Mouse (Mus musculus) right cerebral cortex, postnatal 4 days (tissue): ENCODE data around the gene Banp.

Experiments
- DNase-seq: peaks from one replicate; pipeline ENCODE4 v3.0.0-alpha.2; 2022

Gene Banp

DNA sequence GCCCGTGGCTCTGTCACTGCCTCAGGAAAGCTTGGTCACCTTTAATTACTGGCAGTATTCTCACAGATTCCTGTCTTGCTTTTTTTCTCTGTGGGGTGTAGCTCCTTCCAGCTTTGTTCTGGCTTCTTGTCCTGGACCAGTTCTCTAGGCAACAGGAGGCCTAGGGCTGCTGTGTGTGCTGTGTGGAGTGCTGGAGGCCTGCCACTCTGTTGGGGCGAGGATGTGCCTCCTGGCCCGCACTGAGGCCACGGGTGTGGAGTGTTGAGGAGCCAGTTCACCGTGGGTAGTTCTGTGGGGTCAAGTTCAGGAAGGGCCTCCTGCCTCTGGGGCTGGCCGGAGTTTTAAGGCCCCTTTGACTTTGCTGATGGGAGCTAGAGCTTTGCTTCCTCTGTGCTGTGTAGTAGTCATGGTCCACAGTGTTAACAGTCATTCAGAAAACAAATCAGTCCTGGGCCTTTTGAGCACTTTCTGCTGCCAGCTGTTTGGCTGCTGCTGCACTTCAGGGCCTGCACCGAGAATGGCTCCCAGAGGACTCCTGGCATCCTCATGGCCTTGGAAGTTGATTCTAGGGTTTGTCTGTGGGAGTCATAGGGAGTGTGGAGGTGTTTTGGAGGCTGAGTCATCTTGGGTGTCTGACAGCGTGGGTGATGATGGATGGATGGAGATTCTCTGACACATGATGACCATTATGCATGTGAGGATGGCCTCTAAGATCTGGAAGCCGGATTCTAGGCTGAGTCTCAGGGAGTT is 41.1 kb downstream of the Banp start:
- DNase-seq, result no peak

- DNase-seq, result no peak
Observed at GRCm38 (mm10) chr8:121991611-121992010, 42.1 kb downstream of the Banp start.

DNA sequence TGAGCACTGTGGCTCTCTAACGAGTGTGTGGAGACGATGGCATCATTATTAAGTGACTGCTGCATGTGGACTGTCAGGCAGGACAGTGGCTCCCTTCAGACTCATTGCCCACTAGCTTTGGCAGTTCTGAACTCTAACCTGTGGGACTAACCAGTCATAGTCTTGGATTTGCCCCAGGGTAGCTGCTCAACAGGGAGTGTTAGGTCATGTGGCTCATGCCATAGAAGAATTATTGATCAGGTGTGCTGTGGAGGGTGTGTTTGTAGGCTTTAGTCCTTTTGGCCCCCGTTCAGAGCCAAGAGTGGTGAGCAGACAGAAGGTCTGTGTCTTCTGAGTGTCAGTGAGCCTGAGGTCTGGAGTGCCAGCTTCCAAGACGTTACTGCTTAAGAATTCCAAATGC is 43.4 kb downstream of the Banp start:
- no peak for DNase-seq

DNA sequence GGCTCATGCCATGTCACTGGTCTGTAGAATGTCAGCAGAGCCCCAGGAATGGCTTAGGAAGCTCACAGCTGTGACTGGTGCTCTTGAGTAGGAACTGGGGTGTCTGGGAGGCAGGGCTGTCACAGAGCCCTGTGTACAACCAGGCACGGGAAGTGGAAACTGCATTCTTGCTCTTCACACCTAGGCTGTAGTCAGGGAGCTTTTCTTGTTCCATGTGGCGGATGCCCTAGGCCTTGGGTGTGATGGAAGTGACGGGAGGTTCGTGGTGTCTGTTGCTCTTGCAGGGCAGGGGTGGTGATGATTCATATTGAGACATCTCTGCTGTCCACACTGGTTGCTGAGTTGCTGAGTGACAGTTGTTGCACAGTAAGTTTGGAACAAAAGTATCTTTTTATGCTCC is 45.6 kb downstream of the Banp start:
- DNase-seq, result no peak

DNA sequence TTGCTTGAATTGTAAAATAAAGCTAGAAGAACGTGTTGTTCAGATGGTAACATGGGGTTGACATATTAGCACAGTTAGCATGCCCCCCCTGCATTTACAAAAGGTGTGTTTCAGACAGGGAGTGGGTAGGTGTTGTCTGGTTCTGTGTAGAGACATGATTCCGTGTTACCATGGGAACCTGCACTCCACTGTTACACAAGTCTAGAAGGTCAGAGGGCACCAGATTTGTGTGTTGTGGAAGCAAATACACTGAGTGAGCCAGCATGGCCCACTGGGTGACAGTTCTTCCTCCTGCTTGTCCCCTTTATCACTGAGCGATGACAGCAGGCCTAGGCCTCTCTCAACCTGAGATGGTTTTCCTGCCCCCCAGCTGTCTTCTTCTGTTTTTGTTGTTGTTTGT is 46.3 kb downstream of the Banp start:
- DNase-seq, result no peak

GRCm38 (mm10) chr8:121998631-121999030 is 49.1 kb downstream of the Banp start:
- no peak for DNase-seq

- no peak for DNase-seq
Observed at GRCm38 (mm10) chr8:121999211-121999610, 49.7 kb downstream of the Banp start.

GRCm38 (mm10) chr8:122001339-122002115 is 52.0 kb downstream of the Banp start:
- no peak for DNase-seq

- DNase-seq, result no peak
Observed at GRCm38 (mm10) chr8:122003646-122004045, 54.1 kb downstream of the Banp start.

GRCm38 (mm10) chr8:122004131-122004530 is 54.6 kb downstream of the Banp start:
- no peak for DNase-seq

DNA sequence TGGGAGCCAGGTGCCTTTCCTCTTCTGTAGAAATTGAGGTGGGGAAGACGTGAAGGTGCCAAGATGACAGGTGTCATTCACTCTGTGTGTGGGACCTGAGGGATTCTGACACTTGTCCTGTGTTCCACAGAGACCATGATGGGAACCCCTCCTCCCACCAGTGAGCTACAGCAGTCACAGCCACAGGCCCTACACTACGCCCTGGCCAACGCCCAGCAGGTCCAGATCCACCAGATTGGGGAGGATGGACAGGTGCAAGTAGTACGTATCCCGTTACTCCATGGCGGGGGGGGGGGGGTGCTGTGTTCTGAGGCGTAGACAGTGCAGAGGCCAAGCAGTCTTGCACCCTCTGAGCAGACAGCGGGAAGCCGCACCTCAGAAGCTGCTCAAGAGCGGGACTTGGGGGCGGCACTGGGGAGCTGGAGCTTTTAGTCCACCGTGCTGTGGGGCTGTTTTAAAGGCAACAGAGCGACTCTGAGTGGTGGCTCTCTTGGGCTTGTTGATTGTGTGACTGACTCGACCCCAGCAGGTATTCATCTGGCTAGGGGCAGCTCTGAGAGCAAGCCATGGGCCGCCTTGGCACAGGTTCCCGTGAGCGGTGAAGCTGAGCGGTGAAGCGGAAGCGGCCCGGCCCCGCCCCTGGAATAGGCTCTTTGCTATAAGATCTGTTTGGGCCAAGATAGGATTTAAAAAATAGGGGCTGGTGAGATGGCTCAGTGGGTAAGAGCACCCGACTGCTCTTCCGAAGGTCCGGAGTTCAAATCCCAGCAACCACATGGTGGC is 56.1 kb downstream of the Banp start:
- no peak for DNase-seq

GRCm38 (mm10) chr8:122006688-122007484 is 57.3 kb downstream of the Banp start:
- DNase-seq, result no peak

GRCm38 (mm10) chr8:122008395-122008794 is 58.8 kb downstream of the Banp start:
- no peak for DNase-seq

GRCm38 (mm10) chr8:122010638-122011037 is 61.1 kb downstream of the Banp start:
- DNase-seq, result no peak

GRCm38 (mm10) chr8:122011066-122011588 is 61.6 kb downstream of the Banp start:
- no peak for DNase-seq

DNA sequence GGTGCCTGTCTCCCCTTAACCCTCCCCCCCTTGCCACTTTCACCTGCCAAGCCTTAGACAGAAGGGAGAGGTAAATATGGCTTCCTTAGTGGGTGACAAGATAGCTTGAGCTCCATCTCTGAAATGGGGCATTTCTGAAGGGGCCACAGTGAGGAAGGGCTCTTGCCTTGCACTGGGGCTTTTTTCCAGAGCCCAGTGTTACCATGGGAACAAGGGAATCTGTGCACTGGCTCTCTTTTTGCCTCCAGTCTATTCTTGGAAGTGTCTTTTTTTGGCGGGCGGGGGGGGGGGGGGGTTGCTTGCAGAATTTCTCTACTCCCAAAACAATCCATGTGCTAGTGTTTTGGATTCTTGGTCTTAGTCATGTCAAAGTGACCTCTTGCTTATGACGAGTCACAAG is 65.1 kb downstream of the Banp start:
- DNase-seq, result no peak

GRCm38 (mm10) chr8:122018046-122018831 is 68.7 kb downstream of the Banp start:
- DNase-seq, result no peak

- DNase-seq, result no peak
Observed at GRCm38 (mm10) chr8:122019162-122019561, 69.6 kb downstream of the Banp start.

DNA sequence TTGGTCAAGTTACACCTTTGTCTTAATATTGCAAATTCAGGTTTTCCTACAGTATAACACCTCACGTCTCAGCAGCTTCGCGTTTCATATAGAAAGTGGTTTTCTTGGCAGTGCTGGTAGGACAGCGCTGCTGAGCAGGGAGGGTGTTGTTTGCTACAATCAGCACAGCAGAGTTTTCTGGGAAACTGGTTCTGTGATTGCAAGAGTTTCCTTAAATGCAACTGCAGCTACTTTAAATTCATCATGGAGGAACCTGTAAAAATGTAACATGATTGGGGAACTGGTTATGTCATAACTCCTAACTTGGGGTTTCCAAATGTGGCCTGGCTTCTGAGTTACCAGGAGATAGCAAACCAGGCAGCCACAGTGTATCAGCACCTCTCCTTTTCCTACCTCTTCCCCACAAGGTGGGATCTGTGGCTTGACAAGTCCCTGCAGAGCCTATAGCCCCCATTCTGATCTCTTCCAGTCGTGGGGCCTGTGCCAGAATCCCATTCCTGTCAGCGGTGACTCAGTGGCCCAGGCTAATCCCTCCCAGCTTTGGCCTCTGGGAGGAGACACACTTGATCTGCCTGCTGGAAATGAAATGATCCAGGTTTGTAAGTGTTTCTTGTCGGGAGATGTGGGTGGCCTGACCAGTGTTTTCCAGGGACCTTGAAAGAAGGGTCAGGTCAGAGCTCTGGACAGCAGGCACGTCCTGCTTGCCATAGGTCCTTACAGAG is 70.7 kb downstream of the Banp start:
- no peak for DNase-seq

GRCm38 (mm10) chr8:122021725-122022124 is 72.2 kb downstream of the Banp start:
- DNase-seq, result no peak

DNA sequence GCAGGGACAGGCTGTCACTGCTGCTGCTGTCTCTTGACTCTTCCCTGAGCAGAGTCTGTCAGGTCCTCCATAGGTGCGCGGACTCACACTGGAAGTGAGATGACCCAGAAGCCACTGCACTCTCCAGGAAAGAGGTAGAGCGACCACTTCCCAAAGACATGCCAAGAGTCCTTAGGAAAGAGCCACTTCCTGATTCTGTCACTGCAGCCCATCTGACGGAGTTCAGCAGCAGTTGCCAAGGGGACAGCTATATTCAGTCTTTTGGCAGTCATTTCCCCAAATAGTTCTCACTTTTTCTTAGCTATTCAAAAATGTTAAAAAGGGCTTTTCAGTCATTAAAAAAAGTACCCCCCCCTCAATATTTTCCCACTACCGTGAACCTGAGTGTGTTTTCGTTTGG is 72.7 kb downstream of the Banp start:
- no peak for DNase-seq
